Mouse (Mus musculus) hindbrain, embryonic 12.5 days (tissue): Measurements from ENCODE around the gene Atp5k. TPM values are rescaled to one million over a fixed set of nuclear protein-coding genes. Genes with fewer than 3 reads are reported as not detected.

Experiments
- ATAC-seq: fragments of 200-750 bp; cut with Nextera tagmentation; 2 replicates; pipeline ENCODE4 v1.8.0; 2017; ENCODE audit warnings: moderate TSS enrichment; ENCODE audit not compliant: low FRiP score
- H3K27ac ChIP-seq: fragments of 300-500 bp; sonication (generic); 2 replicates; pipeline ENCODE4 v1.5.1; 2016; ENCODE audit warnings: mild to moderate bottlenecking
- H3K27me3 ChIP-seq: fragments of 300-500 bp; sonication (generic); 2 replicates; pipeline ENCODE4 v1.6.1; 2016; ENCODE audit warnings: mild to moderate bottlenecking
- H3K36me3 ChIP-seq: fragments of 300-500 bp; sonication (generic); 2 replicates; pipeline ENCODE4 v1.6.1; 2016; ENCODE audit warnings: mild to moderate bottlenecking
- H3K4me1 ChIP-seq: fragments of 300-500 bp; sonication (generic); 2 replicates; pipeline ENCODE4 v1.6.1; 2016
- H3K4me2 ChIP-seq: fragments of 300-500 bp; sonication (generic); replicated peaks from 2 replicates; pipeline ENCODE4 v1.6.1; 2016; ENCODE audit warnings: mild to moderate bottlenecking
- H3K4me3 ChIP-seq: fragments of 300-500 bp; sonication (generic); 2 replicates; pipeline ENCODE4 v1.5.1; 2016; ENCODE audit warnings: mild to moderate bottlenecking
- H3K9ac ChIP-seq: fragments of 300-500 bp; sonication (generic); 2 replicates; pipeline ENCODE4 v1.6.1; 2016; ENCODE audit warnings: mild to moderate bottlenecking, moderate library complexity
- H3K9me3 ChIP-seq: fragments of 300-500 bp; sonication (generic); replicated peaks from 2 replicates; pipeline ENCODE4 v1.6.1; 2016; ENCODE audit warnings: mild to moderate bottlenecking
- WGBS: fragments of 180-500 bp; shearing (Covaris S2); methylation state at CpG from one replicate; pipeline ENCODE4 v1.1.7; 2016; 5-methylcytosine and 5-hydroxymethylcytosine counted together
- polyA plus RNA-seq: library from polyadenylated mRNA; unstranded; fragments of >200 nt; fragmentation: Nextera tagmentation; extraction: Ambion mirVana; gene quantifications from 2 replicates; pipeline ENCODE4 v1.2.1, GENCODE M21; 2016

Gene Atp5k
- polyA plus RNA-seq, 1 experiment from 2014 or later: 437 TPM

- no peak overlapping the region for H3K27ac ChIP-seq
- H3K36me3 ChIP-seq: no peaks in the 10 kb centered on the region
- ATAC-seq: no peak
- no peaks in the 10 kb centered on the region for H3K9me3 ChIP-seq
- WGBS: 75% methylated on average over 2 of the region's 2 CpGs
- no peak overlapping the region for H3K4me2 ChIP-seq
- H3K27me3 ChIP-seq: no peaks in the 10 kb centered on the region
- no peak overlapping the region for H3K4me3 ChIP-seq
- H3K4me1 ChIP-seq: no peaks in the 10 kb centered on the region
- no peak overlapping the region for H3K9ac ChIP-seq
Observed at GRCm38 (mm10) chr5:108414711-108415110, 19.5 kb downstream of the Atp5k start.

DNA sequence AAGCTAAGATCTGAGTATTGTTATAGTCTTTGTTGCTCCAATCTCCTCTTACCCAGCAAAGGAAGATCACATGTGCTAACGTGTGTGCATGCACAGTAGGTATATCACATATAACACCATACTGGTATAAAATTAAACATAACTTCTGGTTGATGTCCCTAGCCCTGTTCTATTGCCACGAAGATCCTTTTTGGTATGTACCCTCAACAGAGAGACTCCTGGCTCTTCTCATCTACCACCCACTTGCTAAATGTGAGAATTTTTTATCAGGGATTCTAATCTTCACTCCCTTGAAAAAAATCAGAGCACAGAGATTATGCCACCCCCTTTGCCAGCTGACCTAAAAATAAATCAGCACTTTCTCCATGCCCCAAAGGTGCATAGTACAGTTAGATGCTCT lies 27.3 kb downstream of the Atp5k start:
- no peaks in the 10 kb centered on the region for H3K36me3 ChIP-seq
- H3K27ac ChIP-seq: no peak overlapping the region
- no peak overlapping the region for H3K4me2 ChIP-seq
- H3K9ac ChIP-seq: no peak overlapping the region
- H3K4me1 ChIP-seq: no peaks in the 10 kb centered on the region
- WGBS: 80% methylated on average over 2 of the region's 2 CpGs
- ATAC-seq: no peak
- H3K27me3 ChIP-seq: peaks cover 3% of the 10 kb centered on the region; the same call in 1 of the 2 replicates
- H3K9me3 ChIP-seq: no peaks in the 10 kb centered on the region
- H3K4me3 ChIP-seq: no peak overlapping the region

DNA sequence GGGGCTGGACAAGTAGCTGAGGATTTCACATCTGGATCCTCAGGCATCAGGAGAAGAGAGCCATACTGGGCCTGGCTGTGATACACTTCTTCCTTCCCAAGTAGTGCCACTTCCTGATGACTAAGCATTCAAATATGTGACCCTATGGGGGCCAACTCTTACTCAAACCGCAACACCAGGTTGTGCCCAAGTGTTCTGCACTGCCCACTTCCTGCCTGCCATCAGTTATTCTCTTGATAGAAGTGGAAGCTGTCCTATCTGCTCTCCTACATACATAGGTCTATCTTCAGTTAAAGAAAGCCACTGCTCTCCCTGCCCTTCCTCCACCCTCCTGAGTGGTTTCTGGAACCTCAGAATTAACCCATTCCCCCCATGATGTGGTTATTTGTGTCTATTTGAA lies 28.8 kb downstream of the Atp5k start:
- H3K4me2 ChIP-seq: no peak overlapping the region

DNA sequence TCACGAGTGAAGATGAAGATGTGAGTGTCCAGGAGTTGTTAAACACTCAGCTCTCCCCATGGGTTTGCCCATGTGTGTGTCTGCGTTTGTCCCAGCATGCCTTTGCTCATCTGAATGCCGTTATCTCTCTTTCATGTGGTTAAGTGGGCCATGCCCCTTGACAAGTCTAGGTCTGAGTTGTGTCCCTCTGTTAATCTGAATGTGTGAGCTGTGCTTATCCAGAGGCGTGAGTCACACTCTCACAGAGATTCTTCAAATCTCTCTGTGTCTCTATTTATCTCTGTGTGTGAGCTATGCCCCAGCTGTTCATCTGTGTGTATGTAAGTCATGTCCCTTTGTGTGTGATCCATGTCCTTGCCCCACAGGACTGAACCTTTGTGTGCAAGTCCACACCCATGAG lies 30.8 kb downstream of the Atp5k start:
- 83% methylated on average over 4 of the region's 4 CpGs for WGBS
- ATAC-seq: no peak

More for the DNA sequence above, 28.8 kb downstream of the Atp5k start:
- no peaks in the 10 kb centered on the region for H3K4me1 ChIP-seq
- peaks cover 3% of the 10 kb centered on the region; the same call in 1 of the 2 replicates for H3K27me3 ChIP-seq
- H3K27ac ChIP-seq: no peak overlapping the region
- no peaks in the 10 kb centered on the region for H3K9me3 ChIP-seq
- 80% methylated on average over 1 of the region's 1 CpGs for WGBS
- H3K36me3 ChIP-seq: no peaks in the 10 kb centered on the region
- no peak for ATAC-seq
- H3K9ac ChIP-seq: no peak overlapping the region
- H3K4me3 ChIP-seq: no peak overlapping the region

GRCm38 (mm10) chr5:108389744-108390143 lies 44.5 kb downstream of the Atp5k start:
- WGBS: 82% methylated on average over 3 of the region's 3 CpGs
- Histone ChIP-seq H3K36me3 (no peaks in the 10 kb centered on the region), H3K4me2 (no peak overlapping the region), H3K27ac (no peak overlapping the region), H3K9ac (no peak overlapping the region), H3K9me3 (no peaks in the 10 kb centered on the region), H3K27me3 (no peaks in the 10 kb centered on the region), H3K4me1 (no peaks in the 10 kb centered on the region), H3K4me3 (no peak overlapping the region)
- ATAC-seq: no peak

More for the DNA sequence above, 30.8 kb downstream of the Atp5k start:
- H3K9me3 ChIP-seq: no peaks in the 10 kb centered on the region
- H3K27me3 ChIP-seq: peaks cover 3% of the 10 kb centered on the region; the same call in 1 of the 2 replicates
- no peak overlapping the region for H3K9ac ChIP-seq
- H3K36me3 ChIP-seq: no peaks in the 10 kb centered on the region
- no peaks in the 10 kb centered on the region for H3K4me1 ChIP-seq
- H3K4me2 ChIP-seq: no peak overlapping the region
- no peak overlapping the region for H3K27ac ChIP-seq
- no peak overlapping the region for H3K4me3 ChIP-seq

- Histone ChIP-seq H3K27ac (no peak within 1 kb of the TSS), H3K27me3 (no peaks in the 10 kb centered on the region), H3K4me1 (no peaks in the 10 kb centered on the region), H3K4me2 (no peak within 1 kb of the TSS), H3K4me3 (no peak within 1 kb of the TSS), H3K9me3 (no peaks in the 10 kb centered on the region), H3K9ac (no peak within 1 kb of the TSS), H3K36me3 (no peaks in the 10 kb centered on the region)
- ATAC-seq: no peak
- WGBS: 79% methylated on average over 7 of the region's 7 CpGs
Observed at GRCm38 (mm10) chr5:108388201-108388600, 46.0 kb downstream of the Atp5k start, which contains the start of gene Pde6b. Gene Pde6b, plus strand, starts transcription at chr5:108388391.

- H3K4me1 ChIP-seq: no peaks in the 10 kb centered on the region
- no peak overlapping the region for H3K4me2 ChIP-seq
- 72% methylated on average over 4 of the region's 4 CpGs for WGBS
- H3K4me3 ChIP-seq: no peak overlapping the region
- no peaks in the 10 kb centered on the region for H3K36me3 ChIP-seq
- no peak overlapping the region for H3K9ac ChIP-seq
- no peaks in the 10 kb centered on the region for H3K27me3 ChIP-seq
- ATAC-seq: no peak
- no peaks in the 10 kb centered on the region for H3K9me3 ChIP-seq
- H3K27ac ChIP-seq: no peak overlapping the region
Observed at GRCm38 (mm10) chr5:108386449-108386848, 47.8 kb downstream of the Atp5k start.

DNA sequence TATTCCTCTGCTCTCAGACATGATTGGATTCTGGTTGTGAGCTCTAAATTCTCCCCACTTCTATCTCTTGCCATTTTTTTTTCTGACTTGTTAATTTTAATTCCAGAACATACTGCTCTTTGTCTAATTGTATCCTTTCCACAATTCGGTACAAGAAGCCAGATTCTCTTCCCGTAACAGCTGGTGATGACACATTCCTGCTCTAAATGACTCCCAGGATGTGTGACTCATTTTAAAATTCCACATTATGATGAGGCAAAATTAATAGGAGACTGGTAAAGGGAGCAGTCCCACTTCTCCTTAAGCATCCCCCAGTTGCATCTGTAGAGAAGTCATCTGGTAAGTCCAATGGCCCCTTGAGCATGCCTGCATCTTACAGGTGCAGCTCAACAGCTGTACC lies 48.6 kb downstream of the Atp5k start:
- no peak for ATAC-seq
- Histone ChIP-seq H3K4me3 (no peak overlapping the region), H3K4me2 (no peak overlapping the region), H3K27me3 (no peaks in the 10 kb centered on the region), H3K4me1 (no peaks in the 10 kb centered on the region), H3K9me3 (no peaks in the 10 kb centered on the region), H3K9ac (no peak overlapping the region), H3K27ac (no peak overlapping the region), H3K36me3 (no peaks in the 10 kb centered on the region)
- WGBS: 94% methylated on average over 2 of the region's 2 CpGs

Other genes with a start within 250 kb of the Atp5k start
- gene Dr1, start 165.6 kb downstream of the Atp5k start, polyA plus RNA-seq: 46.7 and 51.4 TPM in 2 replicates
- 6.7 and 7.0 TPM in 2 replicates for gene Pigg, start 121.8 kb downstream of the Atp5k start, polyA plus RNA-seq
- 0.14 and 0.40 TPM in 2 replicates for gene Gm42517, start 66.5 kb downstream of the Atp5k start, polyA plus RNA-seq
- gene Pde6b, start 46.1 kb downstream of the Atp5k start, polyA plus RNA-seq: 0.31 and 0.35 TPM in 2 replicates
- 0.12 and 0.13 TPM in 2 replicates for gene Mfsd7a, start 14.4 kb upstream of the Atp5k start, polyA plus RNA-seq
- gene Pcgf3, start 26.8 kb upstream of the Atp5k start, polyA plus RNA-seq: 39.5 and 42.6 TPM in 2 replicates
- 23.7 and 24.9 TPM in 2 replicates for gene Cplx1, start 115.6 kb upstream of the Atp5k start, polyA plus RNA-seq
- gene Gak, start 195.3 kb upstream of the Atp5k start, polyA plus RNA-seq: 54.3 and 63.2 TPM in 2 replicates
- 21.6 and 22.3 TPM in 2 replicates for gene Tmem175, start 195.3 kb upstream of the Atp5k start, polyA plus RNA-seq
- gene Idua, start 225.9 kb upstream of the Atp5k start, polyA plus RNA-seq: 11.2 and 12.9 TPM in 2 replicates
- gene Dgkq, start 235.2 kb upstream of the Atp5k start, polyA plus RNA-seq: 21.9 and 23.5 TPM in 2 replicates
- gene Slc26a1, start 241.1 kb upstream of the Atp5k start, polyA plus RNA-seq: 1.6 and 1.7 TPM in 2 replicates